Mouse (Mus musculus) c-Kit-positive CD71-positive TER-119-negative erythroid progenitor cells, embryonic 14.5 days (primary cell): Measurements from ENCODE around the gene Slc10a4.

ENCODE experiments used
- DNase-seq: peaks from one replicate; pipeline ENCODE4 v3.0.0-alpha.2; 2013; ENCODE audit warnings: low read depth

Slc10a4 gene

GRCm38 (mm10) chr5:73014745-73015144, 8.1 kb downstream of the Slc10a4 start:
- no peak for DNase-seq

GRCm38 (mm10) chr5:73023801-73024200, 17.1 kb downstream of the Slc10a4 start:
- DNase-seq = no peak

- no peak for DNase-seq
These were observed 22.0 kb downstream of the Slc10a4 start for GRCm38 (mm10) chr5:73028646-73029045.

GRCm38 (mm10) chr5:73032481-73032880, 25.8 kb downstream of the Slc10a4 start:
- no peak for DNase-seq

GRCm38 (mm10) chr5:73044055-73044454, 37.4 kb downstream of the Slc10a4 start:
- no peak for DNase-seq

- DNase-seq = no peak
These were observed 41.1 kb downstream of the Slc10a4 start for GRCm38 (mm10) chr5:73047651-73048245.

- no peak for DNase-seq
These were observed 47.2 kb downstream of the Slc10a4 start for GRCm38 (mm10) chr5:73053933-73054332.

GRCm38 (mm10) chr5:73056457-73056856, 49.8 kb downstream of the Slc10a4 start:
- no peak for DNase-seq

GRCm38 (mm10) chr5:73056937-73057336, 50.3 kb downstream of the Slc10a4 start:
- no peak for DNase-seq

GRCm38 (mm10) chr5:73061506-73062155, 54.9 kb downstream of the Slc10a4 start:
- no peak for DNase-seq
